Mouse (Mus musculus) heart, embryonic 14.5 days (tissue): ENCODE measurements around the gene Ugt1a7c. TPM values are rescaled to one million over a fixed set of nuclear protein-coding genes. Genes with fewer than 3 reads are reported as not detected.

Experiments used
- ATAC-seq: fragments of 200-750 bp; cut with Nextera tagmentation; 2 replicates; pipeline ENCODE4 v1.8.0; 2017; ENCODE audit warnings: low read depth, moderate TSS enrichment; ENCODE audit not compliant: insufficient number of reproducible peaks, insufficient read depth, low FRiP score
- H3K27ac ChIP-seq, 2 experiments: fragments of 200-500 bp in 1 of 2; fragments of 300-500 bp in 1 of 2; sonication (generic) in 1 of 2; replicated peaks in 1 of 2; 2 replicates each; pipeline ENCODE4 v1.5.1; 2012 to 2014; ENCODE audit warnings: low read depth in 2 of 2, low read length in 2 of 2, control low read depth in 1 of 2, mild to moderate bottlenecking in 1 of 2, mixed read lengths in 1 of 2; ENCODE audit not compliant: control insufficient read depth in 1 of 2, insufficient read depth in 1 of 2
- H3K27me3 ChIP-seq: fragments of 300-500 bp; sonication (generic); 2 replicates; pipeline ENCODE4 v1.6.1; 2014; ENCODE audit warnings: mild to moderate bottlenecking, low read length, control low read depth; ENCODE audit not compliant: control insufficient read depth, insufficient read depth
- H3K36me3 ChIP-seq: fragments of 300-500 bp; sonication (generic); 2 replicates; pipeline ENCODE4 v1.6.1; 2014; ENCODE audit warnings: mild to moderate bottlenecking, control low read depth, low read length, mixed read lengths; ENCODE audit not compliant: control insufficient read depth, insufficient read depth
- H3K4me1 ChIP-seq, 2 experiments: fragments of 200-500 bp in 1 of 2; fragments of 300-500 bp in 1 of 2; sonication (generic) in 1 of 2; 2 replicates each; pipeline ENCODE4 v1.6.1; 2012 to 2014; ENCODE audit warnings: low read length in 2 of 2, control low read depth in 1 of 2, mixed read lengths in 1 of 2; ENCODE audit not compliant: control insufficient read depth in 2 of 2, insufficient read depth in 2 of 2
- H3K4me2 ChIP-seq: fragments of 300-500 bp; sonication (generic); 2 replicates; pipeline ENCODE4 v1.6.1; 2014; ENCODE audit warnings: mild to moderate bottlenecking, low read length
- H3K4me3 ChIP-seq, 2 experiments: fragments of 200-500 bp in 1 of 2; fragments of 300-500 bp in 1 of 2; sonication (generic) in 1 of 2; 2 replicates each; pipeline ENCODE4 v1.5.1; 2012 to 2014; ENCODE audit warnings: low read length in 2 of 2, mild to moderate bottlenecking in 2 of 2, control low read depth in 1 of 2, low read depth in 1 of 2, moderate library complexity in 1 of 2; ENCODE audit not compliant: control insufficient read depth in 1 of 2, insufficient read depth in 1 of 2
- H3K9ac ChIP-seq: fragments of 300-500 bp; sonication (generic); 2 replicates; pipeline ENCODE4 v1.6.1; 2014; ENCODE audit warnings: mild to moderate bottlenecking, low read length
- H3K9me3 ChIP-seq: fragments of 300-500 bp; sonication (generic); 2 replicates; pipeline ENCODE4 v1.6.1; 2016; ENCODE audit warnings: low read length, control low read depth; ENCODE audit not compliant: control insufficient read depth
- WGBS: fragments of 180-500 bp; shearing (Covaris S2); extraction: QIAGEN DNeasy Blood & Tissue Kit; methylation state at CpG from one replicate; pipeline ENCODE4 v1.1.7; 2014; 5-methylcytosine and 5-hydroxymethylcytosine counted together
- polyA plus RNA-seq: library from polyadenylated mRNA; unstranded; fragments of >200 nt; fragmentation: Nextera tagmentation; extraction: Ambion mirVana; gene quantifications from 2 replicates; pipeline ENCODE4 v1.2.1, GENCODE M21; 2014

The Ugt1a7c gene
- polyA plus RNA-seq, 1 experiment from 2014 or later = 1.0 TPM

DNA sequence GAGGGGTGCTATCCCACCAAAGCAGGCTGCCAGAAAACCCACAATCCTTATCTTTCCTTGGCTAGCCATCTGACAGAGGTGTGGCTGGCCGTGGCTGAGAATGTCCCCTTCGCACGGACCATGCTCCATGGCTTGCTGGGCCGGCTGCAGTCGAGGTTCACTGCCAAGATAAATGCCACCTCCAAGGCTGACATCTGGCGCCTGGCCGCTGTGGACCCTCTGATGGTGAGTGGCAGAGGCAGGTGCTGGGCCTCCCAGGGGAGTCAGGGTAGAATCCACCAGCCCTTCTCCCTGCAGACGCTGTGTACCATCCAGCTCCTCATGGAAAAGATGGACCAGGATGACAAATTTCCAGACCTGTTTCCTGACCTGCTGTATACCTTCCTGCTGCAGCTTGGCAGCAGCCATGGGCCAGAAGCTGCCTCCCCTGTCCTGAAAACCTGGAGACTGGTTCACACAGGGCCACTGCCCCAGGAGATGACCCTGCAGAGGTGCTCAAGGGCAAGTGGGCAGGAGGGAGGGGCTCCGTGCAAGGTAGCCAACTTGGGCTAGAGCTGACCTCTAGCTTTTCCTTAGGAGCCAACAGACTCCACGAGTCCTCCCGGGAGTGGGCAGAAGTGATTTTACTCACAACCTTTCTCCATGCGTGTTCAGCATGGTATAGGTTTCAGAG, 160.1 kb downstream of the Ugt1a7c start:
- no peak overlapping the region for H3K4me3 ChIP-seq
- no peaks in the 10 kb centered on the region for H3K27me3 ChIP-seq
- peak; percentile 1; the same call in 1 of the 2 replicates for ATAC-seq
- peaks cover 68% of the 10 kb centered on the region for H3K9me3 ChIP-seq
- peaks cover 6 to 7% of the 10 kb centered on the region in 2 experiments for H3K4me1 ChIP-seq
- WGBS = 76% methylated on average over 12 of the region's 12 CpGs
- no peaks in the 10 kb centered on the region for H3K36me3 ChIP-seq
- no peak overlapping the region for H3K27ac ChIP-seq
- H3K9ac ChIP-seq = no peak overlapping the region
- H3K4me2 ChIP-seq = no peak overlapping the region

DNA sequence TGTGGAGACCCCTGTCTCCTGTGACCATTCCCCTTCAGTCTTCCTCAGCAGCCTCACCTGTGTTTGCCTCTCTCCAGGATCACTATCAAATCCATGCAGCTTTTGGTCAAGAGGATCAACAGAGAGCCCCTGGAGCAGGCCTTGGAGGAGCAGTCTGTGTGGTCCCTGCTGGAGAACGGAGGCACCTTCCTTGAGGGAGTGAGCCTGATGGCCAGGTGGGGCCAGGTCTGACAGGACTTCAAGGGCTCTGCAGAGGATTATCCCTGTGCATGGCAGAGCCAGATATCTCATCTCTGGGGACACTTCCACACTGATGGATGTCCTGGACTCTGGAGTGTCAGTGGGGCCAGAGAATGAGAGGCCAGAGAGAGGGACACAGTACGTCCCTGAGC, 160.6 kb downstream of the Ugt1a7c start:
- Histone ChIP-seq H3K4me3 (no peak overlapping the region), H3K4me1 (peaks cover 6 to 7% of the 10 kb centered on the region in 2 experiments), H3K27ac (no peak overlapping the region), H3K9ac (no peak overlapping the region), H3K4me2 (no peak overlapping the region), H3K27me3 (no peaks in the 10 kb centered on the region), H3K9me3 (peaks cover 63% of the 10 kb centered on the region), H3K36me3 (peaks cover 5% of the 10 kb centered on the region; the same call in 1 of the 2 replicates)
- 54% methylated on average over 2 of the region's 2 CpGs for WGBS
- peak; percentile 0; the same call in 1 of the 2 replicates for ATAC-seq

DNA sequence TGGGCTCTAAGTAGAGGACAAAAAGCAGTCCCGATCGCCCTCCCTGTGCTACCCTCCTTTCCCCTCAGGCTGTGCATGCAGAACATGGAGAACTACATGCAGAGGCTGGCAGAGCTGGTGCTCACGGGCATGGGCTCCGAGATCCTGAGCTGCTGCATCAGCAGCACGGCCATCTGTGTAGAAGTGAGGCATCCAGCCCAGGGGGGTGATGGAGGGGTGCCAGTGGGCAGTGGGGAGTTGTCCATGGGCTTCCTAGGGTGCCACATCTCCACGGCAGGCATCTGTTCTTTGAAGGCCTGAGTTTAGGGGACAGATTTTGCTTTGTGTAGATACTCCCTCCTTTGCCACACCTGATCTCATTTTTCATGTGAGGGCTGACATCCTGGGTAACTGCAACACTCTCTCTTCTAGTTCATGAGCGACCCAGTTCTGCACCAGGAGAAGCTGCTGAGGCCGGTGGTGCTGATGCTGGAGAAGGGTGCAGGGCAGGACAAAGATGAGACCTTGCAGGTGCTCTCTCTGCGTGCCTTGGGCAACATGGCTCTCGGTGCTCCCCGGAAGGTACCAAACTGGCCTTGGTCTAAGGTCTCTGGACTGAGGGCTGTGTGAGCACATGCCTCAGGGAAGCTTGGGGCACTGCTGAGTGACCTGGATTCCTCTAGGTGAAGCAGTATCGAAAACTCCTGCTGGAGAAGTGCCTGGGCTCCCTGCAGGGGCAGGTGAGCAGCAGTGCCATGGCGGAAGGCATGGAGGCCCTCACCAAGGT, 161.3 kb downstream of the Ugt1a7c start:
- no peak overlapping the region for H3K27ac ChIP-seq
- no peak overlapping the region for H3K9ac ChIP-seq
- H3K27me3 ChIP-seq = no peaks in the 10 kb centered on the region
- H3K4me2 ChIP-seq = no peak overlapping the region
- H3K9me3 ChIP-seq = peaks cover 56% of the 10 kb centered on the region
- H3K4me3 ChIP-seq = no peak overlapping the region
- ATAC-seq = no peak
- 74% methylated on average over 13 of the region's 13 CpGs for WGBS
- H3K36me3 ChIP-seq = peaks cover 12% of the 10 kb centered on the region
- H3K4me1 ChIP-seq = peaks cover 6 to 7% of the 10 kb centered on the region in 2 experiments

DNA sequence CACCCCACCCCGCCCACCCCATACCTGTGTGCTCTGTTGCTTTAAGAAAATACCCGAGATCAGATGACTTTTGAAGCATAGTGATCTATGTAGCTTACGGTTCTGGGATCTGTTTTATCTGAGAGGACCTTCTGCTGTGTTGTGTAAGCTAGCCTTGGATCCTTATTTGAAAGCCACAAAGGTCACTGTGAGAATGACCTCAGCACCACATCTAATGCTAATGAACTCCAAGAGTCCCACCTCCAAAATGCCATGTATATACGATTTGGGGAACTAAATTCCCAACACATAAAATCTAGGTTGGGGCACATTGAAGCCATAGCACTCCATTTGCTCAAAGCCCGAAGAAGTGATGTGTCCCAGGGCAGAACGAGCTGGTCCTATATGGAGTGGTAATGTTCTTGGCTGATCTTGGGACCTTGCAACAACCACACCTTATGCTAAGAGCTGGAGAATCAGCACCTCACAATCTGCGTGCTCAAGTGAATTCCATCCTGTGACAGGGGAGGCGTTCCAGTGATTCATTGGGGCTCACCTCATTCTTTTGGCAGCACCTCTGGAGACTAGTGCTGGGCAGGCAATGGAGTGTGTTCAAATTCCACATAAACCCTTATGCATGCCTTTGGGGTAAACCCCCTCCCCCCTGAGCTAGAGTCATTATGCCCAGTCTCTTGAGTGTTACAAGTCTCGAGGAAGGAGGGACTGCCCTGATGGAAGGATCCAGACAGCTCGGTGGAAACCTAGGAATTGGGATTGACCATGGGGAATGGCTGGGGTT, 162.2 kb downstream of the Ugt1a7c start:
- H3K9me3 ChIP-seq = peaks cover 50% of the 10 kb centered on the region

DNA sequence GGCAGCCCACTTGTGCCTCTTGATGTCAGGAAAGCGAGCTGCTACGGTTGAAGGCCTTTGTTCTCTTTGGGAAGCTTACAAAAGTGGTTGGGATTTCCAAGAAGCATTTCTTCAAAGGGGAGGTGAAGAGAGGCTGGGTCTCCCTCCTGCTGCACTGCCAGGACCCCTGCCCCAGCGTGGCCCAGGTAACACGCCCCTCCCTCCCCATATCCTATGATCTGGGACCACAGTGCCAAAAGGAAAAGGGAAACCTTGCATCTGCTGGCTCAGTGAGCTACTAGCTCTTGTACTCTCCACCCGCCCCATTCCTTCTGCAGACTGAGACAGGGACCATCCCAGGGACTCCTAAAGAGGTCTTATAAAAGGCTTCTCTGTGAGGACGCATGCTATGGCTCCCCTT, 162.8 kb downstream of the Ugt1a7c start:
- no peak overlapping the region for H3K4me3 ChIP-seq
- H3K36me3 ChIP-seq = peaks cover 27% of the 10 kb centered on the region
- no peak overlapping the region for H3K9ac ChIP-seq
- no peaks in the 10 kb centered on the region for H3K27me3 ChIP-seq
- 76% methylated on average over 6 of the region's 6 CpGs for WGBS
- H3K4me2 ChIP-seq = no peak overlapping the region
- H3K4me1 ChIP-seq = peaks cover 7 to 18% of the 10 kb centered on the region in 2 experiments
- no peak overlapping the region for H3K27ac ChIP-seq
- peaks cover 44% of the 10 kb centered on the region for H3K9me3 ChIP-seq
- no peak for ATAC-seq

More for the DNA sequence above, 162.2 kb downstream of the Ugt1a7c start:
- no peak overlapping the region for H3K9ac ChIP-seq
- H3K27ac ChIP-seq = no peak overlapping the region
- no peak overlapping the region for H3K4me2 ChIP-seq
- WGBS = 71% methylated on average over 10 of the region's 10 CpGs
- no peak for ATAC-seq
- H3K4me1 ChIP-seq = peaks cover 7 to 12% of the 10 kb centered on the region in 2 experiments
- H3K4me3 ChIP-seq = no peak overlapping the region
- peaks cover 21% of the 10 kb centered on the region for H3K36me3 ChIP-seq
- H3K27me3 ChIP-seq = no peaks in the 10 kb centered on the region

DNA sequence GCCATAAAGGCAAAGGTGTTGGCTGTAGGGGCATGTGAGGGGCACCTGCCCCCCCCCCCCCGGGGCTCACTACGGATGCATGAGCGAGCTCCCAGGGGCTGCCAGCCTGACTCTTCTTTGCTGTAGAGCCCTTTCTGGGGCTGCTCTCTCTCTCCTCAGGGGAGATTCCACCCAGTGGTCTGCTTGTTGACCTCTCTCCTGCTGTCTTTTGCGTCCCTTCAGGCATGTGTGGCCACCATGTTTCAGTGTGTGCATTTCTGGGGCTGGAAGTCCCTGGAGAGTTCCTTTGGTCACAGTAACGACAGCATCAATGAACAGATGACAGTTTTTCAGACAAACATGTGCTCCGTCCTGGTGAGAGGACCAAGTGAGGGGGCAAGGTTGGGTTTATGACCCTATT, 163.5 kb downstream of the Ugt1a7c start:
- ATAC-seq = no peak
- no peak overlapping the region for H3K9ac ChIP-seq
- H3K4me1 ChIP-seq = peaks cover 7 to 22% of the 10 kb centered on the region in 2 experiments
- peaks cover 34% of the 10 kb centered on the region for H3K36me3 ChIP-seq
- no peak overlapping the region for H3K4me2 ChIP-seq
- no peak overlapping the region for H3K27ac ChIP-seq
- H3K9me3 ChIP-seq = peaks cover 37% of the 10 kb centered on the region
- WGBS = 68% methylated on average over 6 of the region's 6 CpGs
- no peak overlapping the region for H3K4me3 ChIP-seq
- H3K27me3 ChIP-seq = no peaks in the 10 kb centered on the region

DNA sequence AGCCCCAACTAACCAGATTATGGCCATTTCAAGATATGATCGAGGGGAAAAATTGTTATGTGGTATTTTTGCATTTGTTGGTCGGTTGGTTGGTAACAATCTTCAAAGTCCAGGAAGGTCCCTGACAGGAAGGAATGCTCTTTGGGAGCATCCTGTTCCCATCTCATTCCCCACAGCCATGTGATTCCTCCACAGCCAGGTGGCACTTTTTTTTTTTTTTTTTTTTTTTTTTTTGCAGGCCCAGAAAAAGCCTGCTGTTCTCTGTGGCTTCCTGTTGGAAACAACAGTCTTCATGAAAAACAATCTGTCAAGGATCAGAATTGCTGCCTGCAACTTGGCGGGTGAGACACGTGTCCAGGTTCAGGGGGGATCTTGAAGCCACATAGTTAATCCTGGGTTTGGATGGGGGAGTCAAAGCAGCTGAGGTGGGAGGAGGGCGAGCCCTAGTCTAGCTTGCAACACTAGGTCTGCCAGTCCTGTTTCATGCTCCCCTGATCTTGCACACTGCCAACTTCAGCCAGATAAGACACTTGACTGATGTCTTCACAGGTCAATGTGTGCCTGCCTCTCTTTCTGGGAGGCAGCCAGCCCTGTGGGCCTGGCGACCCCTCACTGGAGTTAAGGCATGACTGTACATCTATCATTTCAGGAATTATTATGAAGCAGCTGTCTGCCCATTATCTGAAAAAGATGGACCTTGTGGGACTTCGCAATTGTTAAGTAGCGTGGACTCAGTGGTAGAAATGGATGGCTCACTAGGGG, 164.2 kb downstream of the Ugt1a7c start:
- Histone ChIP-seq H3K36me3 (peaks cover 41% of the 10 kb centered on the region), H3K4me3 (no peak overlapping the region), H3K9ac (0 out of 2 replicates have a peak overlapping the region, but pooled peaks have one; percentile 1), H3K4me1 (peaks cover 7 to 22% of the 10 kb centered on the region in 2 experiments), H3K27ac (no peak overlapping the region), H3K9me3 (peaks cover 30% of the 10 kb centered on the region), H3K4me2 (no peak overlapping the region), H3K27me3 (no peaks in the 10 kb centered on the region)
- no peak for ATAC-seq
- 64% methylated on average over 8 of the region's 8 CpGs for WGBS
